Mouse (Mus musculus) layer of hippocampus, postnatal 14 days (tissue): ENCODE data around the gene Tmem131l. TPM values are rescaled to one million over a fixed set of nuclear protein-coding genes. Genes with fewer than 3 reads are reported as not detected.

Experiments used
- DNase-seq, 2 experiments: peaks; one replicate each; pipeline ENCODE4 v3.0.0; 2021 to 2022; ENCODE audit warnings: low spot score in 2 of 2, mixed read lengths in 1 of 2
- total RNA-seq, 2 experiments: library from RNA; stranded (reverse); gene quantifications; 2 replicates each; pipeline ENCODE4 v1.2.3; 2021

The Tmem131l gene
- total RNA-seq, 2 experiments from 2014 or later: 31.2 to 42.6 TPM

- DNase-seq: no peak
These were observed 19.4 kb downstream of the Tmem131l start for GRCm38 (mm10) chr3:84020528-84020927.

DNA sequence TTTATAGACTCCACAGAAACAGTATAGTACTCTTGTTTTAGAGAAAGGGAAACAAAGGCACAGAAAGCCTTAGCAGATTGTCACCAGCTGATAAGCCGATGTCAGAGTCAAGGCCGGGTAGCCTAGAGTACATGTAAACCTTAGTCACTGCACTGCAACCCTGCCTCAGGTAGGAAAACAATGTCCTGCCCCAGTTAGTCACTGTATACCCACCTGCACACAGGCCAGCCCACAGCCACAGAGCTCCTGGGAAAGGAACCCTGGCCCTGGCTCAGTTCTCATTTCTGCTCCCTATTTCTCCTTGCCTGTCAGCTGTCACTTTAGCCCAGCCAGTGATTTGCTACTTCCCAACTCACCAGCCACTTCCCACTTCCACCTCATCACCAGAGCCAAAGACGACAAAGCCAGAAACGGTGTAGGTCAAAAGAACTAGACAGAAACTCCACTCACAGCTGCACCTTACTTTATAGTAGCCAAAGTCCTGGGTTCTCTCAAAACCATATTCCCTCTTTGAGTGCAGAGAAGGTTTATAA, 24.4 kb downstream of the Tmem131l start:
- no peak for DNase-seq

GRCm38 (mm10) chr3:84010995-84011663, 28.8 kb downstream of the Tmem131l start:
- no peak for DNase-seq

DNA sequence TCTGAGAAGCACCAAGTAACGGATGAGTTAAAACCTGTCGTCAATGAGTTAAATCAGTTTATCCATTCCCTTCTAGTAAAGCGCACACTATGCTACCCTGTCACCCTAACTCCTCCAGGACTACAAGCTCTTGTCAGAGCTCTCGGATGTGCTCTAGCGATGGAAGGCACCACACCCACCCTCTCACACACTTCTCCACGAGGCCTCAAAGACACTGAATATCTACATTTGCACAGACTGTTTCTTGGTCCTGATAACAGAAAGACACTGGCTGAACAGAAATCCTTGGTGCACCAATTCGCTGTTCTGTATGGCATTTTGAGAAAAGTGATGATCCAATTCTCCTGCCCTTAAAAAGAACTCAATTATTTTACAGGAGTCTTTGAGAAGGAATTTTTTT, 34.0 kb downstream of the Tmem131l start:
- DNase-seq: no peak

DNA sequence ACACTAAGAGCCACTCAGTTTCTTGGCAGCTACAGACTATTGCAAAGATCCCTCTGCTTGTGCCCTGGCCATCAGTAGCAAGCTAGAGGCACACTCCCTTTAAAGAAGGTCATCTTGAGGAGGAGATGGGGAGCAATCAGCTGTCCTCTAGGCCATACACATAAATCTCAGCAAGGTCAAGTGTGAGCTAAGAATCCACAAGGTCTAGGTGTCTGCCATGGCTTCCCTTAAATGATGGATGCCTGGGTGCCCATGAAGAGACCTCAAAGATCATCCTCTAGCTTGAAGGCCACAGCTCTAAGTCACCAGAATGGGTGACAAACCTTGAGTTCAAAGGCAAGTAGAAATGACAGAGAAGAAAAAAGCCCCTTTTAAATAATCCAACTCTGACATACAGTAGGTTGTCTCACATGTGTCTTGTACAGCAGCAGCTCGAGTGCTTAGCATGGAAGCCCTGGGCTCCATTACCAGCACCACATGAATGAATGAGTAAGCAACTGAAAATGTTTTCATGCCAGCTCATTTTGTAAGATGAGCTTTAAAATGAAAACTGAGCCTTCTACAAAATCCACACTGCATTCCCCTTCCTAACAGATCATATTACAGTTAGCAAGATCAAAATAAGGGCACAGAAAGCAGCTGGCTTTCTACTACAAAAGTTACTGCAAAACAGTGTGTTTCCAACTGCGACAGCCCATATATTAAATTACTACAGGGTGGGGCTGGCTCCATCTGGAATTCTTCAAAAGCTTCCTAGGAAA, 35.5 kb downstream of the Tmem131l start:
- DNase-seq: no peak

DNA sequence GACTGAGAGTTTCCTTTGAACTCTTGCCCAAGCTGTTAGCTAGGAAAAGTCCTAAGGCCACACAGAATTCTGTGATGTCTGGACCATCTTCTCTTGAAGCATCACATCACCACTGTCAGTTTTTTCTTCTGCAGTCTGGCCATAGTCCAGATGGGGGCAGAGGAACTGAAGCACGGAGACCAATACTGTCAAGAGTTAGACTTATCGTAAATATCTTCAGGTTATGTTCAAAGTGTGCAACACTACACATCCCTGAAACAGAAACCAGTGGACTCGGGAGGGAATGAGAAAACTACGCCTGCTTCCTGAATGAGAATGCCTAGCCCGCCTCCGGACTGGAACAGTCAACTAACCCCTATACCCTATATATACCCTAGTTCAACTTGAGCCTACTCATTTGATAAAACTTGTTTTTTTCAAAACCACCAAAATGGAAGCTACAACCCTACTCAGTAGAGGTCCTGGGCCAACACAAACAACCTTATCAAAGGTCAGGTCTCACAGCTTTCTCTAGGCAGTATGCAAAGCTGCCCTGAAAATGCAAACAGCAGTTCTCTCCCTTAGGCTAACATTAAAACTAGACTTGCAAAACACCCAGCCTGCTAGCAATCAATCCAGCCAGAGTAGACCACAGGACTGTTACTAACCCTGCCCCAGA, 37.4 kb downstream of the Tmem131l start:
- no peak for DNase-seq

DNA sequence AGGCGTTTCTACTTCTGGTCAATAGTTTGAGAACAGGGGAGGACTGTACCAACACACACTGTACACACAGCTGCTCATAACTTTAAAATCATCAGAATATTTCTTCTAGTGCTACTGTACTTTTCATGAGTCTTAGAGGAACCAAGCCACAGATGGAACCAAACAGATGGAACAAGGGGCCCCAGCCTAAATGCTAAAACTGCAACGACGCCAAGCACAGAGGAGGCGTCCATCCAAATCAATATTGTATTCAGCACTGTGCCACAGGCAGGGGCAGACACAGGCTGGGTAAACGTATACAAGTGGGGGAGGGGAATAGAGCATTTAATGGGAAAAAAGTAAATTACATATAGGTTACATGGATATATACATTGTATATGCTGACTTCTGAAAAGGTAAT, 42.4 kb downstream of the Tmem131l start:
- DNase-seq: peak in 1 of 2 experiments; percentile 50

DNA sequence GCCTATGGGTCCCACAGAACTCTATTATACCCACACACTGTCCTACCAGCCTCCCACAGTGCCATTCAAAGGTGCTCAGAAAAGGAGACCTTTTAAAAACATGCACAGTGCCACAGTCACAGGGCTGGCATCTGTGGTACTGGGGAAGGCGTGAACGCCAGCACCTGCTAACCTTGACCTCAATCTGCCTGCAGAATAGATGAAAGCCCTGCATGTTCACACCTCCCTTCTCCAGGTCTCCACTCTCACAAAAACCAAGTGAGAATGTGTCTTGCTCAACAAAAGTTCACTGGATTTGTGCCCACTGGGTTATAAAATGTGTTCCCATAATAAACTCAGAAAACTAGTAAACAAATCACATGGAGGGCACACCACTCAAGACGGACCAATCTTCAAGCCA, 42.9 kb downstream of the Tmem131l start:
- no peak for DNase-seq

- no peak for DNase-seq
These were observed 43.9 kb downstream of the Tmem131l start for GRCm38 (mm10) chr3:83996086-83996485.

DNA sequence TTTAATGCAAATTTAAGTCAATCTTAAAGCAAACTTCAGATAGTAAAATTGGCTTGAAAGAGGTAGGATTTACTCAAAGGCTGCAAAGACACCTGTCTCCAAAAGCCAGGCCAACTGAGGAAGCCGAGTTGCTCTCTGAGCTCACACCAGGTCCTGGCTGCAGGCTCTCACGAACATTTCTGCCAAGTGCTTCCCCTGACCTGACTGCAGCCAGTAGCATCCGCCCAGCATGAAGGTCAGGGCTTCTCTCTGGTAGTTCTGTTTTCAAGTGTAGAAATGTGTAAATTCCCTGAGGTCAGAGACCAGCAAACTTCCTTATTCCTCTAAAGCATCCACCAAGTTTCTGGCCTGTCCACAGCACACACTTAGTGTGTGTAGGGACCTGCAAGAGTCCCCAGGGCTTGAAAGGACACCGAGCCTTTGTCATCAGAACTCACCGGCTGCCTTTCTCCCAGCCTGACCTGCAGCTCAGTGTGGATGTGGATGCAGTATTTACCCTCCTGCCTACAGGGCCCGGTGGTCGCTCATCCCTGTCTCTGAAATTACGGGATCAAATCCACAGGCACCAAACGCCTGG, 44.6 kb downstream of the Tmem131l start:
- DNase-seq: no peak

DNA sequence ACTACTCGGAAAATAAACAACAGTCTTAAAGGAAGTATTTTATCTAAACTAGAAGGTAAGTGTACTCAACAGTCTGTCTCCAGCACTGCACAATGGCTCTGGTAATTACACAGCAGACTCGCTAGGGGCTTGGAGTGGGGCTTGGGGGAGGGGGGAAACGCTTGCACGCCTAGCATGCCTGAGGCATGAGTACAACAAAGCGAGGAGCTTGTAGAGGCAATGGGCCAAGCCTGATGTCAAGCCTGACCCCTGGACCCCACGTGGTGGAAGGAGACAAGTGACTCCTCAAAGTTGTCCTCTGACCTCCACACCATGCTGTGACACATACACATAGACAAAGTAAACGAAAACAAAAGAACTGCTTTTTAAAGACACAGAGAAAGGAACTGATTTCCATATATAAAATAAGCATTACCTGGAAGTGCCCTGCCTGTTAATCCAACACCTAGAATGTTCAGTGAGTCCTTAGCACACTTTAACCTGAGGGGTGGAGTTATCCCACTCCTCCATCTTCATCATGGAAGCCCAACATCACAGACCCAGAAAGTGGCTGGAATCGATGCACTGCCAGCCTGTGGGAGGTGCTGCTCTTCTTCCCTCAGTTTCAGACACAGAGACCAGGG, 45.6 kb downstream of the Tmem131l start:
- no peak for DNase-seq

DNA sequence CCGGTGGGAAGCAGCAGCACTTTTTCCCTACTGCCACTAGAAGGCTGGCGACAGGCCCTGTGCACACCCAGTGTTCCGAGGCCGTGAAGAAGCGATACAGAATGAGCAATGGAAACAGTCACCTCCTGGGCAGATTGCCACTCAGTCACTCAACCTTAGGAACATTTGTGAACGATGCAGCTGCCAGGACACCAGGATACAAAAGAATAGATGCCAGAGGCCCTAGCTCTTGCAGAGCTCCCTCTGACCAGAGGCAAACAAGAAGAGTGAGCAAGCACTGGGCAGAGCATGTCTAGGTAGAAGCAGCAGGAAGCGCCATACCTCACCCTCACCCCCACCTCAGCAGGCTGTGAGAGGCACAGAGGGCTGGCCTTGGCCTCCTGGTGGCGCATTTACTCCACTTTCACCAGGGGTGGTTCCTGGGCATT, 46.9 kb downstream of the Tmem131l start:
- DNase-seq: peak; percentile 42 to 61

- DNase-seq: no peak
These were observed 48.1 kb downstream of the Tmem131l start for GRCm38 (mm10) chr3:83991691-83992524.

- DNase-seq: no peak
These were observed 51.8 kb downstream of the Tmem131l start for GRCm38 (mm10) chr3:83988214-83988613.

- DNase-seq: no peak
These were observed 52.4 kb downstream of the Tmem131l start for GRCm38 (mm10) chr3:83987533-83988112.

GRCm38 (mm10) chr3:83986740-83987139, 53.2 kb downstream of the Tmem131l start:
- no peak for DNase-seq

DNA sequence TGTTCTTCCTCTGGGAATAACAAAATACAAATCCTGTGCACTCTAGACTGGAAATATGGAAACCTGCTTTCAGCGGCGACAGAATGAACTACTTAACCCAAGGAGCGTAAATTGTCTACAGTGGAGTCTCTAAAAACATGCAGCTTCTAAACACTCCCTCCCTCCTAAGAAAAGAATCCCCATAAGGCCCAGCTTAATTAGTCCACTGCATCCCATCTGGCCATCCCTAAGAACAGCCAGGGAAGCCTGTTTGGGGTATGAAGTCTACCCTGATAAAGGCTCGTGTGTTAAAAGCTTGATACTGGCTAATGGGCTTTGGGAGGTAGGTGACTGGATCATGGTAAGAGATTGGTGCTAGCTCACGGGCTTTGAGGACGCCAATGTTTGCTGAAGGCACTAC, 54.5 kb downstream of the Tmem131l start:
- DNase-seq: no peak

DNA sequence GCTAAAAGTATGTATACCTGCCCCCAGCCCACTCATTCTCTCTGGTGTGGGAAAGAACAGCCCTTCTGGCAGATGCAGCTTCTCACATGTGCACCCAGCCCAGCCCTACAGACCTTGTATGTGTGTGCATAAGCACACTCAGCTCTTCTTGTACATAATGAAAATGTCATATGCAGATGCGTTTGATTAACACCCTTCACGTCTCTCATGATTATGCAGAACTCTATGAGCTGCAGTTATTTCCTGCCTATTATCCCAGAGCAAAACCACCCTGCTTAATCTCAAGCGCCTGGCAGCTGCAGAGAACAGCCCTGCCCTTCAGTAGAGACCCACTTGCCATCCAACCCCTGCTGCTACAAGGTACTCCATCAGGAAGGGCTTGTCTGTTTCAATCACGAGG, 55.6 kb downstream of the Tmem131l start:
- no peak for DNase-seq

DNA sequence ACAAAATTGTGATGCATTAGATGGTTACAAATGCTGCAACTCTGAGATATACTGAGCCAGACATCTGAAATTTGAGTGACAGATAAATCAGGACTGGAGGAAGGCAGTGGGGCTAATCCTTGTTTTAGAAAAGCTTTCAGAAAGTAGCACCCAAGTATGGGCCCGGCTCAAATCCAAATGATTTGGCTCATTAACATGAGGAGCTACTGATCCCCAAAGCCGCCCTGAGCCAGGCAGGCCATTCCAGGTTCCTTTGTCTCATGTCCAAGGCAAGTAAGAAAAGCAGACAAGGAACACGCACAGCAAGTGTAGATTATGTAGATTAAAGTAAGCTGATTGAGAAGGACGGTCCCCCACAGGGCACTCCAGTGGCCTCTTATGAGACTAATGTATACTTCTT, 57.2 kb downstream of the Tmem131l start:
- no peak for DNase-seq
